Mouse (Mus musculus) lung, adult 2 months (tissue): ENCODE measurements around the gene Ogt. TPM values are rescaled to one million over a fixed set of nuclear protein-coding genes. Genes with fewer than 3 reads are reported as not detected.
A peak's percentile ranks its signal among the peaks of the same experiment; 100 is the strongest.

ENCODE experiments used
- DNase-seq: peaks from one replicate; pipeline ENCODE4 v3.0.0; 2022
- H3K4me1 ChIP-seq: fragments of 200-500 bp; 2 replicates; pipeline ENCODE4 v1.6.1; 2011; ENCODE audit warnings: low read length; ENCODE audit not compliant: control insufficient read depth, insufficient read depth
- H3K4me3 ChIP-seq: fragments of 200-500 bp; replicated peaks from 2 replicates; pipeline ENCODE3; 2011; ENCODE audit warnings: low read depth, mild to moderate bottlenecking, control low read depth, low read length; ENCODE audit errors: extremely low read depth
- CTCF ChIP-seq: fragments of 200-500 bp; IDR thresholded peaks from 2 replicates; pipeline ENCODE4 v1.5.1; 2011; ENCODE audit warnings: mild to moderate bottlenecking, low read length, control low read depth; ENCODE audit not compliant: insufficient read depth
- POLR2A ChIP-seq: fragments of 200-500 bp; IDR thresholded peaks from 2 replicates; pipeline ENCODE4 v1.6.1; 2011; ENCODE audit warnings: low read depth, mild to moderate bottlenecking, control low read depth, low read length, borderline replicate concordance; ENCODE audit errors: extremely low read depth
- WGBS: fragments of 180-500 bp; shearing (Covaris S2); methylation state at CpG from one replicate; pipeline ENCODE4 v1.1.7; 2018; 5-methylcytosine and 5-hydroxymethylcytosine counted together
- polyA plus RNA-seq: library from polyadenylated mRNA; depleted of rRNA; stranded (reverse); fragments of >200 nt; gene quantifications from 2 replicates; pipeline ENCODE4 v1.2.3, GENCODE M21; 2012

The Ogt gene
- polyA plus RNA-seq, 1 experiment = 107 TPM

DNA sequence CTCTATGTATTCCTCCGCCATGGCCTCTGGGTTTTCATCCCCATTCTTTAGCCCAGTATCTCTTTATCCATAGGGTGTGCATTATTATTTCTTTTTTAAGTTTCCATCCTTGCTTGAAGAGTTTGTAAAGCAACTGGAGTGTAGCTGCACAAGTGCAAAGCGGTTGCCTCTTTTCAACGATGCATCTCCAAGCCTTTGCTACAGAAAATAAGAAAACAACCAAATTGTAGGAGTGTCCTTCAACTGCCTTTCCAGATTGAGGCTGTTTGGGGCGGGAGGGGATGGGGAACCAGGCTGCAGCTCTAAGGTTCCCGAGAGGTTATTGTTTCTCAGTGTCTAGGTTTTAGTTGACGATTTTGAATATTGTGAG lies 1.3 kb downstream of the Ogt start:
- no peak for DNase-seq
- TF ChIP-seq CTCF = no peak
- TF ChIP-seq POLR2A = no peak
- Histone ChIP-seq H3K4me3 (peak overlapping the region; percentile 91), H3K4me1 (peaks cover 5% of the 10 kb centered on the region; the same call in 1 of the 2 replicates)
- 26% methylated on average over 6 of the region's 6 CpGs for WGBS

DNA sequence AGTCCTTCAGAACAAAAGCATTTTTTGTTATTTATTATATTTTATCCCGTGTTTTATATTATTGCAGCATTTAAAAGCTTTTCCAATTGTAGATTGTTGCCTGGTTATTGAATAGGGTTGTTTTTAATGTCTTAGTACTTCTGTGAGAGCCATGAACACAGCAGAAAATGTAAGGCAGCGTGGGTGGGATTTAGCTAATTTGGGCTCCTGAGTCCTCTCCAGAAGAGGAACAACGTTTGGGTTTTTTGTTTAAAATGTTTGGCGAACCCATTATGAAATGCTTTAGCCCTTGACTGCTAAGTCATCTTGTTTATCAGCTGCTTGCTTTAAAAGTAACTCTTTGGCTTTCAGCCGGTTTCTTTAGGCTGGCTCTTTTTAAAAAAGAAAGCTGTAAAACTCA lies 2.2 kb downstream of the Ogt start:
- DNase-seq = no peak
- Histone ChIP-seq H3K4me3 (peak overlapping the region; percentile 34), H3K4me1 (peaks cover 5% of the 10 kb centered on the region; the same call in 1 of the 2 replicates)
- TF ChIP-seq CTCF = no peak
- TF ChIP-seq POLR2A = no peak
- WGBS = 29% methylated on average over 5 of the region's 5 CpGs

GRCm38 (mm10) chrX:101645286-101645685 lies 5.4 kb downstream of the Ogt start:
- no peak for DNase-seq
- H3K4me3 ChIP-seq = no peak overlapping the region
- H3K4me1 ChIP-seq = peaks cover 5% of the 10 kb centered on the region
- WGBS = 50% methylated on average over 2 of the region's 2 CpGs
- no peak for TF ChIP-seq POLR2A
- TF ChIP-seq CTCF = no peak

DNA sequence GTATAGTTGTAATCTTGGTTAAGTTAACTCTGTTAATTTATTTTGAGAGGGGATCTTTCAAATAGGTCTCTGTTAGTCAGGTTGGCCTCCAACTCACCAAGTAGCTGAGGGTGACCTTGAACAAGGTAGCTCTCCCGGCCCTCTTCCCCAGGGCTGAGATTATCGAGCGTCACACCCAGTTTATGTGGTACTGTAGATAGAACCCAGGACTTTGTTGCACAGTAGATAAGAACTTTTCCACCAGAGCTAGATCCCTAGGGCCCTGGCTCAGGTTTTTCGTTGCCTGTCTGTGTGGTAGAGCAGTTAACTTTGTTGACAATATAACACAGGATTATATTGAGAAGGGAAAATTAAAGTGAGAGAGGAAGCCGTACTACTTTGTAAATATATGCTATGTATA lies 6.8 kb downstream of the Ogt start:
- no peak for DNase-seq
- Histone ChIP-seq H3K4me1 (peaks cover 5% of the 10 kb centered on the region), H3K4me3 (no peak overlapping the region)
- WGBS = 64% methylated on average over 5 of the region's 5 CpGs
- TF ChIP-seq CTCF = no peak
- TF ChIP-seq POLR2A = no peak

DNA sequence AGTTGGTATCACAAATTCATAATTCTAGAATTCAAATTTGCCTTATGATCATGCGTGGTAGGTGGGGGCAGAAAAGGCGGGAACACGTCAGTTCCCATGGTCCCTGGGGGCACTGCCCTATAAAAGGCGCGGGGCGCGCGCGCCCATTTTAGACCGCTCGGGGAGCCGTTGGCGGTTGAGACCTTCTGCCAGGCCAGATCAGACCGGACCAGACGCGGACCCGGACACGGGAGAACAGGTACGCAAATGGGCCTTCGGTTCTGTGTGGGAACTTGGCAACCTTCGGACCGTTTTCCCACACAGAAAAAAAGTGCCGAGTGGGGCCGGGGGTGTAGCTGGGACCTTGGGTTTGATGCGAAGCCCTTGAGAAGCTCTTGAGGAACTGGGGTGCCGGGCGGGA lies 55.8 kb downstream of the Ogt start:
- TF ChIP-seq POLR2A (no peak), CTCF (no peak)
- H3K4me3 ChIP-seq = no peak overlapping the region
- H3K4me1 ChIP-seq = no peaks in the 10 kb centered on the region
- no peak for DNase-seq
- 93% methylated on average over 27 of the region's 27 CpGs for WGBS

- DNase-seq = no peak
- no peaks in the 10 kb centered on the region for H3K4me1 ChIP-seq
- TF ChIP-seq CTCF (no peak), POLR2A (no peak)
- no peak overlapping the region for H3K4me3 ChIP-seq
- WGBS = 66% methylated on average over 54 of the region's 54 CpGs
Measured at GRCm38 (mm10) chrX:101697537-101697936, 57.7 kb downstream of the Ogt start.

GRCm38 (mm10) chrX:101698232-101698631 lies 58.4 kb downstream of the Ogt start:
- WGBS = 60% methylated on average over 23 of the region's 23 CpGs
- no peak for DNase-seq
- TF ChIP-seq CTCF (no peak), POLR2A (no peak)

DNA sequence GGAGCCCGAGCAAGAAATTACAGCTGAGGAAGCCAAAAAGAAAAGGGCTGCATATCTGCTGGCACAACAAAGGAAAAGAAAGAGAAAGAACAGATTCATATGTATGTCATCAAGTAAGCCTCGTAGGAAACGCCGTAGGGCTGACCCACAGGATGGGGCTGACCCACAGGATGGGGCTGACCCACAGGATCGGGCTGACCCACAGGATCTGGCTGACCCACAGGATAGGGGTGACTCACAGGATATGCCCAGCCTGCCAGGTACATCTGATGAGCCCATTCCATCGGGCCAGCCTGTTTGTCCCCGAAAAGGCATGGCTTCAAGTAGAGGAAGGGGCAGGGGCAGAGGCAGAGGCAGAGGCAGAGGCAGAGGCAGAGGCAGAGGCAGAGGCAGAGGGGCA lies 65.3 kb downstream of the Ogt start:
- TF ChIP-seq CTCF (no peak), POLR2A (no peak)
- DNase-seq = no peak
- no peak overlapping the region for H3K4me3 ChIP-seq
- WGBS = 74% methylated on average over 7 of the region's 7 CpGs
- H3K4me1 ChIP-seq = no peaks in the 10 kb centered on the region

More at GRCm38 (mm10) chrX:101698232-101698631, 58.4 kb downstream of the Ogt start:
- no peak overlapping the region for H3K4me3 ChIP-seq
- H3K4me1 ChIP-seq = no peaks in the 10 kb centered on the region

DNA sequence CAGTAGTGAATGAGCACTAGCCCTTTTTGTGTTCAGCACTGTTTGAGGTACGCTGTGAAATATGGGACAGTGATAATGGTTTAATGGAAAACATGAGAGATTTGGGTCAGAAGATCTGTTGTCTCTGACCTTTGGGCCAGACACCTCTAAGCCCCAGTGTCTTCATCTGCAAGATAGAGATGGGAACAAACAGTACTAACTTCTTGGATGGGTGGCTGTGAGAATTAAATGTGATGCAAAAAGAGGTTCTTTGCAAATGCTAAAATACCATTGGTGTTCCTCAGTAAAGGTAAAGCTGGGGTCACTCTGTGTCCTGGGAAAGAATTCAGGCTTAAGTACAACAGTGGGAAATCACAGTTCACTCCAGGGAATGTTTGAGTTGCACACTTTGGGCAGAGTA lies 80.5 kb downstream of the Ogt start:
- Histone ChIP-seq H3K4me3 (no peak overlapping the region), H3K4me1 (no peaks in the 10 kb centered on the region)
- 68% methylated on average over 1 of the region's 1 CpGs for WGBS
- no peak for TF ChIP-seq CTCF
- TF ChIP-seq POLR2A = no peak
- no peak for DNase-seq

DNA sequence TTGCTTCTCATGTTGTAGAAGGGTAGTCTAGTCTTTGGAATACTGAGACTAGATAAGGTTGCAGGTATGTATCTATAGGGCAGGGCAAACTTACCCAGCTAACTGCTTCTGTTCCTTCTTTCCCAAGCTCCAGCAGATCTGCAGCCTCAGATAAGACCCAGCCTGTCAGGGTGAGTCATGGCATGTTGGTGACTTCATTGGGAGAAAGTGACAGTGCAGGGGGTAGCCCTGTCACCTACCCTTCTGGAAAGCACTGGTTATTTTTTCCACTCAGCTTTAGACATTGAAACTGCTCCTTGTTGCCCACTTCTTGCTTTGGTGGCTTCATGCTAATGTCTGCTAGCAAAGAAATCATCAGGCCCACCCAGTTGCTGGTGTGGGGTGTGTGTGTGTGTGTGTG lies 90.2 kb downstream of the Ogt start:
- no peak overlapping the region for H3K4me3 ChIP-seq
- no peak for DNase-seq
- no peaks in the 10 kb centered on the region for H3K4me1 ChIP-seq
- TF ChIP-seq POLR2A (no peak), CTCF (no peak)
